Mouse (Mus musculus) intestine, embryonic 16.5 days (tissue): ENCODE results near the gene Wdr41. TPM values are rescaled to one million over a fixed set of nuclear protein-coding genes. Genes with fewer than 3 reads are reported as not detected.

Experiments
- ATAC-seq: fragments of 200-750 bp; cut with Nextera tagmentation; 2 replicates; pipeline ENCODE4 v1.8.0; 2017; ENCODE audit warnings: moderate TSS enrichment, moderate library complexity
- H3K27ac ChIP-seq: fragments of 300-500 bp; sonication (generic); 2 replicates; pipeline ENCODE4 v1.5.1; 2014; ENCODE audit warnings: mild to moderate bottlenecking, low read length
- H3K27me3 ChIP-seq: fragments of 300-500 bp; sonication (generic); replicated peaks from 2 replicates; pipeline ENCODE4 v1.6.1; 2014; ENCODE audit warnings: low read length, control low read depth, mixed read lengths; ENCODE audit not compliant: control insufficient read depth, insufficient read depth
- H3K36me3 ChIP-seq: fragments of 300-500 bp; sonication (generic); 2 replicates; pipeline ENCODE4 v1.6.1; 2014; ENCODE audit warnings: low read length, control low read depth; ENCODE audit not compliant: control insufficient read depth, insufficient read depth
- H3K4me1 ChIP-seq: fragments of 300-500 bp; sonication (generic); 2 replicates; pipeline ENCODE4 v1.6.1; 2014; ENCODE audit warnings: low read length, control low read depth, mixed read lengths; ENCODE audit not compliant: control insufficient read depth, insufficient read depth
- H3K4me2 ChIP-seq: fragments of 300-500 bp; sonication (generic); 2 replicates; pipeline ENCODE4 v1.6.1; 2014; ENCODE audit warnings: low read depth, low read length, control low read depth
- H3K4me3 ChIP-seq: fragments of 300-500 bp; sonication (generic); 2 replicates; pipeline ENCODE4 v1.5.1; 2014; ENCODE audit warnings: mild to moderate bottlenecking, low read length
- H3K9ac ChIP-seq: fragments of 300-500 bp; sonication (generic); 2 replicates; pipeline ENCODE4 v1.6.1; 2014; ENCODE audit warnings: low read depth, low read length
- H3K9me3 ChIP-seq: fragments of 300-500 bp; sonication (generic); 2 replicates; pipeline ENCODE4 v1.6.1; 2016; ENCODE audit warnings: low read length, control low read depth; ENCODE audit not compliant: control insufficient read depth
- WGBS: fragments of 180-500 bp; shearing (Covaris S2); extraction: QIAGEN DNeasy Blood & Tissue Kit; methylation state at CpG from one replicate; pipeline ENCODE4 v1.1.7; 2014; 5-methylcytosine and 5-hydroxymethylcytosine counted together
- polyA plus RNA-seq: library from polyadenylated mRNA; unstranded; fragments of >200 nt; fragmentation: Nextera tagmentation; extraction: Ambion mirVana; gene quantifications from 2 replicates; pipeline ENCODE4 v1.2.1, GENCODE M21; 2015

The Wdr41 gene
- polyA plus RNA-seq, 1 experiment from 2014 or later: 19.6 TPM

DNA sequence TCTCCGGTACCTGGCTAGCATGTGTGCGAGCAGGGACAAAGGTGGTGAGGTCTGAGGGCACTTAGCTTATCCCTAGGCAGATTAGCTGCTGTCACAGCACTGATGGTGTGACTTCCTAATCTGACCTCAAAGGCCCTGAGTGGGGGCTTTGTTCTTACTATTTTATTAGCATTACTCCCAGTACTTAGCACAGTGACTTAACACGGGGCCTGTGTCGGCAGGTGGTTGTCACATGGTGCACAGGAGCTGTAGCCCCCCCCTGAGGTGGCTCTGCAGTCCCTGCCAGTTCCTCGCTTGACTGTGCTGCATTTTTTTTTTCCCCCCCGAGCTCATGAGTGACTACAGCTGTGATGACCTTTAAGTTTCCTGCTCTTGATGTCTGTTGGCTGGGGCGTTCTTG lies 2.9 kb downstream of the Wdr41 start:
- H3K27ac ChIP-seq: no peak overlapping the region
- ATAC-seq: no peak
- WGBS: 42% methylated on average over 7 of the region's 7 CpGs

GRCm38 (mm10) chr13:94990516-94990915 lies 14.4 kb downstream of the Wdr41 start:
- Histone ChIP-seq H3K9me3 (no peaks in the 10 kb centered on the region), H3K4me1 (0 out of 2 replicates have a peak, but pooled peaks cover 5% of the 10 kb centered on the region), H3K9ac (no peak overlapping the region), H3K27me3 (no peaks in the 10 kb centered on the region), H3K4me2 (no peak overlapping the region), H3K27ac (0 out of 2 replicates have a peak overlapping the region, but pooled peaks have one; percentile 39), H3K36me3 (no peaks in the 10 kb centered on the region), H3K4me3 (no peak overlapping the region)
- 40% methylated on average over 5 of the region's 5 CpGs for WGBS
- peak; percentile 97 for ATAC-seq

More for the DNA sequence above, 2.9 kb downstream of the Wdr41 start:
- Histone ChIP-seq H3K4me2 (no peak overlapping the region), H3K4me1 (peaks cover 14% of the 10 kb centered on the region), H3K27me3 (no peaks in the 10 kb centered on the region), H3K36me3 (0 out of 2 replicates have a peak, but pooled peaks cover 3% of the 10 kb centered on the region), H3K9me3 (no peaks in the 10 kb centered on the region), H3K4me3 (no peak overlapping the region), H3K9ac (no peak overlapping the region)

- no peaks in the 10 kb centered on the region for H3K36me3 ChIP-seq
- no peaks in the 10 kb centered on the region for H3K4me1 ChIP-seq
- no peaks in the 10 kb centered on the region for H3K9me3 ChIP-seq
- no peak overlapping the region for H3K4me2 ChIP-seq
- no peak overlapping the region for H3K9ac ChIP-seq
- no peak overlapping the region for H3K27ac ChIP-seq
- H3K27me3 ChIP-seq: no peaks in the 10 kb centered on the region
- WGBS: 78% methylated on average over 8 of the region's 8 CpGs
- no peak overlapping the region for H3K4me3 ChIP-seq
- no peak for ATAC-seq
Measured at GRCm38 (mm10) chr13:95007281-95007680, 31.1 kb downstream of the Wdr41 start.

GRCm38 (mm10) chr13:95009261-95009660 lies 33.1 kb downstream of the Wdr41 start:
- no peaks in the 10 kb centered on the region for H3K9me3 ChIP-seq
- H3K36me3 ChIP-seq: no peaks in the 10 kb centered on the region
- no peaks in the 10 kb centered on the region for H3K4me1 ChIP-seq
- 92% methylated on average over 7 of the region's 7 CpGs for WGBS
- no peak overlapping the region for H3K9ac ChIP-seq
- H3K27me3 ChIP-seq: no peaks in the 10 kb centered on the region
- ATAC-seq: no peak
- no peak overlapping the region for H3K27ac ChIP-seq
- no peak overlapping the region for H3K4me3 ChIP-seq
- no peak overlapping the region for H3K4me2 ChIP-seq

GRCm38 (mm10) chr13:95011546-95012257 lies 35.6 kb downstream of the Wdr41 start:
- no peak overlapping the region for H3K9ac ChIP-seq
- no peak overlapping the region for H3K4me2 ChIP-seq

GRCm38 (mm10) chr13:95017278-95017677 lies 41.1 kb downstream of the Wdr41 start:
- Histone ChIP-seq H3K4me3 (no peak overlapping the region), H3K27ac (no peak overlapping the region), H3K9ac (no peak overlapping the region), H3K9me3 (no peaks in the 10 kb centered on the region), H3K36me3 (no peaks in the 10 kb centered on the region), H3K4me2 (no peak overlapping the region), H3K27me3 (no peaks in the 10 kb centered on the region), H3K4me1 (peaks cover 9% of the 10 kb centered on the region)
- WGBS: 91% methylated on average over 6 of the region's 6 CpGs
- ATAC-seq: no peak

More at GRCm38 (mm10) chr13:95011546-95012257, 35.6 kb downstream of the Wdr41 start:
- H3K27me3 ChIP-seq: no peaks in the 10 kb centered on the region
- 82% methylated on average over 7 of the region's 7 CpGs for whole genome bisulfite sequencing
- no peaks in the 10 kb centered on the region for H3K9me3 ChIP-seq
- no peaks in the 10 kb centered on the region for H3K36me3 ChIP-seq
- no peak for ATAC-seq
- no peak overlapping the region for H3K27ac ChIP-seq
- no peaks in the 10 kb centered on the region for H3K4me1 ChIP-seq
- H3K4me3 ChIP-seq: no peak overlapping the region

DNA sequence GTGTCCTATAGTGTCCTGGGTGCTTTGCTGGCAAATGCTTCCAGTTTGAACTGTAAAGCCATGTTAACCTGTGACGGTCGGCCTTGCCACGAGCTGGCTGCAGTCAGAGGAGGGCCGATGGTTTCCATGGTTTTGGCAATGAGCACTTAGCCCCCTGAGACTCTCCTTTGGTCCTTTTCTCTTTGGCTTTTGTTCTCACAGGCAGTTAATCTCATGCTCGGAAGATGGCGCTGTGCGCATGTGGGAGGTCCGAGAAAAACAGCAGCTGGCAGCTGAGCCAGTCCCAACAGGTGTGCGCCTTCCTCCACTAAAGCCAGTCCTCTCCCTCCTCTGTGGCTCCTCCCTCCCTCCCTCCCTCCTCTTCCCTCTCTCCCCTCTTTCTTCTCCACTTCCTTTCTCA lies 41.8 kb downstream of the Wdr41 start:
- no peak overlapping the region for H3K4me3 ChIP-seq
- no peaks in the 10 kb centered on the region for H3K27me3 ChIP-seq
- H3K4me1 ChIP-seq: peaks cover 9% of the 10 kb centered on the region
- H3K9me3 ChIP-seq: no peaks in the 10 kb centered on the region
- H3K36me3 ChIP-seq: no peaks in the 10 kb centered on the region
- H3K4me2 ChIP-seq: no peak overlapping the region
- ATAC-seq: peak; percentile 71
- H3K9ac ChIP-seq: no peak overlapping the region
- no peak overlapping the region for H3K27ac ChIP-seq
- 8% methylated on average over 9 of the region's 9 CpGs for WGBS

DNA sequence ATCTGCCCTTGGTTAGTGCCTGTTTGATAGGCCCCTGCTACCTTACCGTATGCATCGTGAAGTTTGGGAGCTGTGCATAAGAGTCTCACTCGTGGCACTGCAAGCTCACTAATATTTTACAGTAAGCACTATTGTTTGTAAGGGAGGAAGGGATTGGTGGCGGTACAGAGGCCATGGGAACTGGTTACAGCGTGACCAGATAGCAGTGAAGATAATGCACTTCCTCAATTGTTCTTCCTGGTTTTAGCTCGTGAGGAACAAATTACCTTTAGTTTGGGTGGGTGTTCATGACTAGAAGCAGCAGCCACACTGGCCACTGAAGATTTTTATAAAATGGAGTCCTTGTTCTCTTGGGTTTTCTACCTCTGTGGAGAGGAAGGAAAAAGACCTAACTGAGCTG lies 43.2 kb downstream of the Wdr41 start:
- Histone ChIP-seq H3K9ac (no peak overlapping the region), H3K4me1 (peaks cover 9% of the 10 kb centered on the region), H3K4me3 (no peak overlapping the region), H3K4me2 (no peak overlapping the region), H3K27ac (no peak overlapping the region), H3K27me3 (no peaks in the 10 kb centered on the region), H3K36me3 (no peaks in the 10 kb centered on the region), H3K9me3 (no peaks in the 10 kb centered on the region)
- WGBS: 78% methylated on average over 6 of the region's 6 CpGs
- ATAC-seq: no peak

DNA sequence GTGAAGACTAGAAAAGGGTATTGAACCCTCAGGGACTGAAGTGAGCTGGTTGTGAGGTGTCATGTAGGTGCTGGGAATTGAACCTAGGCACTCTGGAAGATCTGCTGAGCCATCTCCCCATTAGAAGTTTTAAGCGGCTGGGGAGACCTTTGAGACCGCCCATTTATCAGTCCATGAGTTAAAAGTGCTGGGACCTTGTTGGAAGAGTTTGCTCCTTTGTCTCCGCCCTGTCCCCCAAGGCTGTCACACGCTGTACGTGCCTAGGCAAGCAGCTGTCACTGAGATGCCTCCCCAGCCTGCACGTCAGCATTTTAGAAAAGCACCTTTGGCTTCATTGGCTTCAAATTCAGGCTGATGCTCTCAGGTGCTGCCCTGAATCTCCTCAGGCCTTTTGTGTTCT lies 44.1 kb downstream of the Wdr41 start:
- WGBS: 84% methylated on average over 6 of the region's 6 CpGs

DNA sequence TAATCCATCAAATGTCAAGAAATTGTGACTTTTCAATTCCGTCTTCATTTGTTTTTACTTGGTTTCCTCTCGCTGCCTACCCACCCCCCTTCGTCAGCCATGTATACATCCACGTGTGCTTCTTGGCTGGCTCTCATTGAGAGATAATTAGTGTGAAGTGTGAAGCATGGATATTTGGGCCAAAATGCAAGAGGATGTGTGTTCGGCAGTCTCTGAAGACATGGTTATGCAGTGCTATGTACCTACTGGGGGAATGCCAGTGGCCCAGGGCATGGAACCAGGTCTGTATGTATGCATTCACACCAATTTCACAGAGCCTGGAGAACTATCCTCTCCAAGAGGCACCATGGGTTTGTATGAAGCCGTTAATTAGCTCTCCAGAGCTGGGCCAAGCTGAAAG lies 54.7 kb downstream of the Wdr41 start:
- Histone ChIP-seq H3K27me3 (no peaks in the 10 kb centered on the region), H3K27ac (no peak overlapping the region), H3K4me1 (0 out of 2 replicates have a peak, but pooled peaks cover 3% of the 10 kb centered on the region), H3K36me3 (peaks cover 11% of the 10 kb centered on the region), H3K9ac (no peak overlapping the region), H3K9me3 (no peaks in the 10 kb centered on the region), H3K4me2 (no peak overlapping the region), H3K4me3 (no peak overlapping the region)
- WGBS: 88% methylated on average over 6 of the region's 6 CpGs
- no peak for ATAC-seq

More for the DNA sequence above, 44.1 kb downstream of the Wdr41 start:
- Histone ChIP-seq H3K9ac (no peak overlapping the region), H3K36me3 (no peaks in the 10 kb centered on the region), H3K27ac (no peak overlapping the region), H3K27me3 (no peaks in the 10 kb centered on the region), H3K4me1 (peaks cover 9% of the 10 kb centered on the region), H3K9me3 (no peaks in the 10 kb centered on the region), H3K4me3 (no peak overlapping the region), H3K4me2 (no peak overlapping the region)
- ATAC-seq: no peak; the same call in 1 of the 2 replicates
